Mouse (Mus musculus): ENCODE results near the gene Dcaf7.

DNA sequence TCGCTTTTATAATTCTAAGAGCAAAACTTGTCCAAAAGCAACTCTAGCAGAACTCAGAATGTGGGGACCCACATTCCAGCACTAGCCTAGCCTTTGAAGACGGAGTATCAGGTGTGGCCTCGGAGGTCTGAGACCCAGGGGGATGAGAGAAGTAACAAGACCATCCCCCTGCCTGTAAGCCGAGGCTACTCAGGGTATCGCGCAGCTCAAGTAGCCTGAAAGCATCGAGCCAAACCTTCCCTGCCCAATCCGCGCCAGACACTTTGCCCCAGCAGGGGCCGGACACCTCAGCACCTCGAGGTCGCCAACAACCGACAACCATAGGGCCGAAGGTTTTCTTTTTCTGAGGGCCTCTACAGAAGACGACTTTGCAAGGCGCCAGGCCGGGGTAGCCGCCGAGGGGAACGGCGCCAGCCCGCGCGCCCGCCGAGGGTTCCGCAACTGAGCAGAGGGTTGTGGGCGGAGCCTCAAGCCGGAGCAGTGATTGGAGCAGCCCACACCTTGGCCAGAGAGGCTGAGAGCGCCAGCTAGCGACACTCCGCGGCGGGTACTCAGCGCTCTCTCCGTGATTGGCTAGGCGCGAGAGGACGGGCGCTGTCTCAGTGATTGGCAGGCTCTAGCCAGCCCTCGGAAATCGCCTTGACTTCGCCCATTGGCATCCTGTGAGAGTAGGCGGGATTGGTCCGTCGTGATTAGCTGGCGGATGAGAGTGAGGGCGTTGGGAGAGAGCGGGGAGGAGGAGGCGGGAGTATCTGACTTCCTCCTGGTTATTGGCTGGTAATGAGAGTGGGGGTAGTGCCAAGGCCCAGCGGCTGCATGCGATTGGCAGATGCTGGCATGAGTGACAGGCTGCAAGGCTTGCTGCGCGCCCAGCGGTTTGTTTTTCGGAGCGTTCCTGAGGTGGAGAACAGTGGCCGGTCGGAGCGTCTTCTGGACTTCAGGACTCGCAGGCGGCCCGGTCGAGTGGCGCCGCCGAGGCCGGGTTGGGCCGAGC is 47.3 kb downstream of the Dcaf7 start, which contains the start of gene Map3k3:
- TF ChIP-seq CTCF (IDR thresholded peaks at IDR 0.05), result peak; percentile 73
- TF ChIP-seq EP300 (IDR thresholded peaks at IDR 0.05; ENCODE audit: insufficient read depth, low read depth, low read length), result no peak; the same call in 1 of the 2 replicates
- TF ChIP-seq POLR2A (IDR thresholded peaks at IDR 0.05; ENCODE audit: insufficient read depth, low read depth, low read length), result peak; percentile 87
